Mouse (Mus musculus): ENCODE results near the gene Gm20814. TPM values are rescaled to one million over a fixed set of nuclear protein-coding genes. Genes with fewer than 3 reads are reported as not detected.

Gene Gm20814
- polyA plus RNA-seq (2012; rRNA removed; ENCODE audit: low replicate concordance), result not detected in 2 replicates

DNA sequence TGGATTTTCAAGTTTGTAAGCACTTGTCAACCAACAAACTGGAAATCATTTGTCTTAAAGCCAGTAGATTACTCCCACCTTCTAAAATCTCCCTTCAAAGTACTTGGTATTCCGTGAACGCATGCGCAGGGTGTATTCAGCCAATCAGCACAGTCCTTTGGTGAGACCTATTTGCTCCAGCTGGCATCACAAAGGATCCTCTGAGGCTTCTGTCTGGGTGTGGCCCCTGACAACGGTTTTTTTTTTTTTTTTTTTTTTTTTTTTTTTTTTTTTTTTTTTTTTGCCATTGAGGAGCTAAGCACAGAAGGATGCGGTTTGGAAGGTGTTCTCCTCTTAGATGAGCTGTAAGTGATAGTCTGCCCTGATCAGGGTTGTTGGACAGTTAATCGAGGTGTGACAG lies at the start of gene Gm20814:
TSS of gene Gm20814 (plus strand) at position 301 of the 400 bp plus-strand sequence.

All from mammary gland, adult 2 months (tissue).